Mouse (Mus musculus): ENCODE data around the gene Cks1brt. TPM values are rescaled to one million over a fixed set of nuclear protein-coding genes. Genes with fewer than 3 reads are reported as not detected.

The Cks1brt gene
- polyA plus RNA-seq, 1 experiment: not detected

DNA sequence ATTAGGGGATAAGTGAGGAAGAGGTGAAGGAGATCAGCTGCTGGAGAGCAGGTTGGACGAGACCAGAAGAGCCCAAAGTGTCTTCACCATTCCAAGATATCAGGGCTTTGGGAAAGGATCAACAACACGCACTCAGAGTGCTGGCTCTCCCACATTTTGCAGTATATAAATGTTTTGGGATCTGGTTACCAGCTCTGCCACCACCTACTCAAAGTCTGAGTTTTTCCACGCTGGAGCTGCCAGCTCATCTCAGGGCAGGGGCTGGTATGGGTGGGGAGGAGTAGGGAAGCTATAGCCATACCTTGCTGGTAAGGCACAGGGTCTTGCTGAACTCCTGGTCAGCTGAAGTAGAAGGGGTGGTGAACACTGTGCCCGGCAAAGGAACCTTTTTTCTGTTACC, 68.5 kb downstream of the Cks1brt start:
- TF ChIP-seq CTCF (IDR thresholded peaks at IDR 0.05; ENCODE audit: extremely low read depth, insufficient read depth, insufficient read length, insufficient replicate concordance): no peak
- TF ChIP-seq POLR2A (IDR thresholded peaks at IDR 0.05; ENCODE audit: low read depth, low read length): no peak
- no peaks in the 10 kb centered on the region for H3K36me3 ChIP-seq (ENCODE audit: control insufficient read depth, insufficient read depth, low read length)
- no peaks in the 10 kb centered on the region for H3K27me3 ChIP-seq (ENCODE audit: control insufficient read depth, insufficient read depth, low read length)
- DNase-seq (ENCODE audit: low read depth in 1 of 2, low spot score in 2 of 2): no peak
- H3K27ac ChIP-seq (ENCODE audit: insufficient read depth, low read length): no peak overlapping the region
- H3K4me3 ChIP-seq (ENCODE audit: extremely low read depth, insufficient read depth, insufficient read length): no peak overlapping the region
- WGBS: 74% methylated on average over 4 of the region's 4 CpGs
- H3K4me1 ChIP-seq (ENCODE audit: control insufficient read depth, insufficient read depth, insufficient read length): no peaks in the 10 kb centered on the region

- WGBS: 10% methylated on average over 6 of the region's 6 CpGs
- Histone ChIP-seq H3K4me1 (ENCODE audit: control insufficient read depth, insufficient read depth, insufficient read length) (no peaks in the 10 kb centered on the region), H3K4me3 (ENCODE audit: extremely low read depth, insufficient read depth, insufficient read length) (no peak overlapping the region), H3K27me3 (ENCODE audit: control insufficient read depth, insufficient read depth, low read length) (no peaks in the 10 kb centered on the region), H3K27ac (ENCODE audit: insufficient read depth, low read length) (no peak overlapping the region), H3K36me3 (ENCODE audit: control insufficient read depth, insufficient read depth, low read length) (no peaks in the 10 kb centered on the region)
- no peak for DNase-seq (ENCODE audit: low read depth in 1 of 2, low spot score in 2 of 2)
- TF ChIP-seq CTCF (IDR thresholded peaks at IDR 0.05; ENCODE audit: extremely low read depth, insufficient read depth, insufficient read length, insufficient replicate concordance): no peak
- TF ChIP-seq POLR2A (IDR thresholded peaks at IDR 0.05; ENCODE audit: low read depth, low read length): no peak
These were observed 69.3 kb downstream of the Cks1brt start for GRCm38 (mm10) chr8:85220992-85221391.

Other genes starting within 250 kb of the Cks1brt start
- 46.5 and 70.0 TPM in 2 replicates for gene Klf1, start 250.0 kb upstream of the Cks1brt start, polyA plus RNA-seq (2012; rRNA removed)
- gene Dnase2a, start 243.4 kb upstream of the Cks1brt start, polyA plus RNA-seq (2012; rRNA removed): 43.4 and 44.9 TPM in 2 replicates
- gene Mast1, start 214.6 kb upstream of the Cks1brt start, polyA plus RNA-seq (2012; rRNA removed): 0.70 and 0.74 TPM in 2 replicates
- not detected in 2 replicates for gene Rtbdn, start 204.9 kb upstream of the Cks1brt start, polyA plus RNA-seq (2012; rRNA removed)
- gene Gm49661, start 182.5 kb upstream of the Cks1brt start, polyA plus RNA-seq (2012; rRNA removed): not detected in 2 replicates
- 149 and 164 TPM in 2 replicates for gene Prdx2, start 182.3 kb upstream of the Cks1brt start, polyA plus RNA-seq (2012; rRNA removed)
- gene Rnaseh2a, start 182.2 kb upstream of the Cks1brt start, polyA plus RNA-seq (2012; rRNA removed): 34.2 and 35.6 TPM in 2 replicates
- 89.2 and 154 TPM in 2 replicates for gene Junb, start 173.2 kb upstream of the Cks1brt start, polyA plus RNA-seq (2012; rRNA removed)
- gene Hook2, start 161.3 kb upstream of the Cks1brt start, polyA plus RNA-seq (2012; rRNA removed): 3.6 and 3.9 TPM in 2 replicates
- gene Best2, start 137.4 kb upstream of the Cks1brt start, polyA plus RNA-seq (2012; rRNA removed): not detected in 2 replicates
- 71.6 and 72.0 TPM in 2 replicates for gene Asna1, start 126.6 kb upstream of the Cks1brt start, polyA plus RNA-seq (2012; rRNA removed)
- 87.8 and 137 TPM in 2 replicates for gene Trir, start 125.1 kb upstream of the Cks1brt start, polyA plus RNA-seq (2012; rRNA removed)
- 40.0 and 47.5 TPM in 2 replicates for gene Tnpo2, start 115.0 kb upstream of the Cks1brt start, polyA plus RNA-seq (2012; rRNA removed)
- gene Fbxw9, start 91.9 kb upstream of the Cks1brt start, polyA plus RNA-seq (2012; rRNA removed): 18.8 and 22.5 TPM in 2 replicates
- gene Gm5741, start 83.9 kb upstream of the Cks1brt start, polyA plus RNA-seq (2012; rRNA removed): 0.48 and 1.4 TPM in 2 replicates
- 40.6 and 84.9 TPM in 2 replicates for gene Dhps, start 80.2 kb upstream of the Cks1brt start, polyA plus RNA-seq (2012; rRNA removed)
- 68.5 and 73.6 TPM in 2 replicates for gene Wdr83os, start 71.2 kb upstream of the Cks1brt start, polyA plus RNA-seq (2012; rRNA removed)
- gene Wdr83, start 70.6 kb upstream of the Cks1brt start, polyA plus RNA-seq (2012; rRNA removed): 20.6 and 26.3 TPM in 2 replicates
- 163 and 165 TPM in 2 replicates for gene Man2b1, start 68.7 kb upstream of the Cks1brt start, polyA plus RNA-seq (2012; rRNA removed)
- 0.05 and 0.11 TPM in 2 replicates for gene Zfp791, start 28.8 kb upstream of the Cks1brt start, polyA plus RNA-seq (2012; rRNA removed)
- not detected in 2 replicates for gene Olfr371, start 74.1 kb downstream of the Cks1brt start, polyA plus RNA-seq (2012; rRNA removed)
- gene Orc6, start 147.7 kb downstream of the Cks1brt start, polyA plus RNA-seq (2012; rRNA removed): 8.3 and 8.6 TPM in 2 replicates
- gene Vps35, start 147.9 kb downstream of the Cks1brt start, polyA plus RNA-seq (2012; rRNA removed): 4.9 and 5.9 TPM in 2 replicates
- 8.8 and 10.7 TPM in 2 replicates for gene Mylk3, start 234.4 kb downstream of the Cks1brt start, polyA plus RNA-seq (2012; rRNA removed)

All from spleen, adult 2 months (tissue).